In genomic region chr6:75558431-75558830, GRCm38 (mm10) we compare ENCODE assay signal across 23 mouse cellular contexts.
DNase-seq lines count a peak whose midpoint lies in the region; ATAC-seq lines count a peak whose summit lies in the region.
"Had no signal": no experiment of that assay in that cellular context is flagged by ENCODE, and none has a peak within 500 bp of the region (broad histone marks: within the 10 kb centered on the region; RNA-seq: fewer than 3 reads in every experiment).

No protein-coding gene starts in this region.

- DNase-seq in embryonic facial prominence, embryonic 14.5 days (ENCODE audit: low spot score), result peak; percentile 2
- DNase-seq in embryonic facial prominence, embryonic 10.5 days (ENCODE audit: low spot score), result no peak
- DNase-seq in kidney, postnatal 4 days, result no peak
- peak; percentile 34 for DNase-seq in Muller cell, postnatal 12 days (ENCODE audit: inconsistent ontology term)
- DNase-seq: adrenal gland, postnatal 10 days; adrenal gland, postnatal 36 days; cerebellum, adult 11-12 months; cerebellum, adult 8-10 months; cerebellum, postnatal 10 days; cerebellum, postnatal 36 days; embryo, embryonic 11 days; gastrocnemius, postnatal 10 days; gastrocnemius, postnatal 36 days; heart, adult 2 months had no signal

- H3K4me3 ChIP-seq in embryonic facial prominence, embryonic 14.5 days (ENCODE audit: low read depth, low read length), result no peak overlapping the region
- no peak overlapping the region for H3K4me3 ChIP-seq in embryonic facial prominence, embryonic 10.5 days
- no peak overlapping the region for H3K4me3 ChIP-seq in kidney, embryonic 16.5 days (ENCODE audit: low read length)
- no peak overlapping the region for H3K4me3 ChIP-seq in heart, embryonic 11.5 days (ENCODE audit: low read depth, low read length)
- H3K4me3 ChIP-seq: embryonic facial prominence, embryonic 15.5 days; forebrain, embryonic 15.5 days; heart, adult 2 months; heart, embryonic 10.5 days; hindbrain, embryonic 12.5 days; intestine, embryonic 15.5 days had no signal

- no peaks in the 10 kb centered on the region for H3K4me1 ChIP-seq in embryonic facial prominence, embryonic 14.5 days (ENCODE audit: control insufficient read depth, insufficient read depth, low read length)
- no peaks in the 10 kb centered on the region for H3K4me1 ChIP-seq in embryonic facial prominence, embryonic 10.5 days
- H3K4me1 ChIP-seq in kidney, embryonic 16.5 days (ENCODE audit: insufficient read depth, low read length), result no peaks in the 10 kb centered on the region
- no peaks in the 10 kb centered on the region for H3K4me1 ChIP-seq in heart, embryonic 11.5 days (ENCODE audit: control insufficient read depth, insufficient read depth, low read length)
- H3K4me1 ChIP-seq: embryonic facial prominence, embryonic 15.5 days; forebrain, embryonic 15.5 days; heart, embryonic 10.5 days; hindbrain, embryonic 12.5 days; intestine, embryonic 15.5 days had no signal

- 74% methylated on average over 3 of the region's 3 CpGs for WGBS in embryonic facial prominence, embryonic 14.5 days
- WGBS in embryonic facial prominence, embryonic 10.5 days, result 81% methylated on average over 3 of the region's 3 CpGs
- 64% methylated on average over 3 of the region's 3 CpGs for WGBS in kidney, embryonic 16.5 days
- WGBS in heart, embryonic 11.5 days (ENCODE audit: insufficient replicate concordance), result 75% methylated on average over 3 of the region's 3 CpGs

- no peaks in the 10 kb centered on the region for H3K9me3 ChIP-seq in embryonic facial prominence, embryonic 14.5 days (ENCODE audit: control insufficient read depth, low read length)
- H3K9me3 ChIP-seq in embryonic facial prominence, embryonic 10.5 days, result no peaks in the 10 kb centered on the region
- H3K9me3 ChIP-seq in kidney, embryonic 16.5 days (ENCODE audit: low read length), result no peaks in the 10 kb centered on the region
- no peaks in the 10 kb centered on the region for H3K9me3 ChIP-seq in heart, embryonic 11.5 days (replicated peaks; ENCODE audit: control insufficient read depth, low read length)
- H3K9me3 ChIP-seq: embryonic facial prominence, embryonic 15.5 days; forebrain, embryonic 15.5 days; heart, embryonic 10.5 days; hindbrain, embryonic 12.5 days; intestine, embryonic 15.5 days had no signal

- ATAC-seq in embryonic facial prominence, embryonic 14.5 days (ENCODE audit: low read depth), result no peak
- ATAC-seq in kidney, embryonic 16.5 days (ENCODE audit: low FRiP score, low TSS enrichment), result peak; percentile 63; the same call in 1 of the 2 replicates
- ATAC-seq in heart, embryonic 11.5 days (replicated peaks; ENCODE audit: insufficient number of reproducible peaks, low FRiP score, low TSS enrichment), result no peak
- ATAC-seq: forebrain, embryonic 15.5 days; hindbrain, embryonic 16.5 days; intestine, embryonic 15.5 days; Patski had no signal

- H3K27ac ChIP-seq in embryonic facial prominence, embryonic 14.5 days (replicated peaks; ENCODE audit: low read depth, low read length), result no peak overlapping the region
- no peak overlapping the region for H3K27ac ChIP-seq in embryonic facial prominence, embryonic 10.5 days (replicated peaks)
- no peak overlapping the region for H3K27ac ChIP-seq in kidney, embryonic 16.5 days (ENCODE audit: low read length)
- H3K27ac ChIP-seq in heart, embryonic 11.5 days (ENCODE audit: low read depth, low read length), result no peak overlapping the region
- H3K27ac ChIP-seq: embryonic facial prominence, embryonic 15.5 days; forebrain, embryonic 15.5 days; heart, adult 2 months; heart, embryonic 10.5 days; hindbrain, embryonic 12.5 days; intestine, embryonic 15.5 days had no signal

- H3K36me3 ChIP-seq in embryonic facial prominence, embryonic 14.5 days (ENCODE audit: control insufficient read depth, insufficient read depth, low read length), result no peaks in the 10 kb centered on the region
- no peaks in the 10 kb centered on the region for H3K36me3 ChIP-seq in embryonic facial prominence, embryonic 10.5 days (replicated peaks)
- no peaks in the 10 kb centered on the region for H3K36me3 ChIP-seq in kidney, embryonic 16.5 days (ENCODE audit: insufficient read depth, low read length)
- no peaks in the 10 kb centered on the region for H3K36me3 ChIP-seq in heart, embryonic 11.5 days (ENCODE audit: control insufficient read depth, insufficient read depth, low read length)
- H3K36me3 ChIP-seq: embryonic facial prominence, embryonic 15.5 days; forebrain, embryonic 15.5 days; heart, embryonic 10.5 days; hindbrain, embryonic 12.5 days; intestine, embryonic 15.5 days had no signal

- no peaks in the 10 kb centered on the region for H3K27me3 ChIP-seq in embryonic facial prominence, embryonic 14.5 days (replicated peaks; ENCODE audit: control insufficient read depth, insufficient read depth, low read length)
- no peaks in the 10 kb centered on the region for H3K27me3 ChIP-seq in embryonic facial prominence, embryonic 10.5 days (replicated peaks; ENCODE audit: low read depth, poor library complexity, severe bottlenecking)
- H3K27me3 ChIP-seq in kidney, embryonic 16.5 days (ENCODE audit: insufficient read depth, low read length), result no peaks in the 10 kb centered on the region
- H3K27me3 ChIP-seq in heart, embryonic 11.5 days (ENCODE audit: control insufficient read depth, insufficient read depth, low read length), result no peaks in the 10 kb centered on the region
- H3K27me3 ChIP-seq: embryonic facial prominence, embryonic 15.5 days; forebrain, embryonic 15.5 days; hindbrain, embryonic 12.5 days; intestine, embryonic 15.5 days; Patski had no signal

- H3K4me2 ChIP-seq in embryonic facial prominence, embryonic 14.5 days (ENCODE audit: low read depth, low read length), result no peak overlapping the region
- H3K4me2 ChIP-seq in kidney, embryonic 16.5 days (replicated peaks; ENCODE audit: low read depth, low read length), result no peak overlapping the region
- H3K4me2 ChIP-seq in heart, embryonic 11.5 days, result no peak overlapping the region
- H3K4me2 ChIP-seq: embryonic facial prominence, embryonic 15.5 days; forebrain, embryonic 15.5 days; hindbrain, embryonic 12.5 days; intestine, embryonic 15.5 days had no signal

- H3K9ac ChIP-seq in embryonic facial prominence, embryonic 14.5 days (ENCODE audit: low read depth, low read length), result no peak overlapping the region
- no peak overlapping the region for H3K9ac ChIP-seq in kidney, embryonic 16.5 days (replicated peaks; ENCODE audit: low read length)
- H3K9ac ChIP-seq in heart, embryonic 11.5 days (ENCODE audit: low read depth, low read length), result no peak overlapping the region
- H3K9ac ChIP-seq: embryonic facial prominence, embryonic 15.5 days; forebrain, embryonic 15.5 days; hindbrain, embryonic 12.5 days; intestine, embryonic 15.5 days had no signal

Comparison
In these comparisons a context has a peak if more than half of its experiments do, and no peak if none do; other contexts are left out.
1. DNase-seq: peak in embryonic facial prominence, embryonic 14.5 days (single experiment) and Muller cell, postnatal 12 days (single experiment); none in embryonic facial prominence, embryonic 10.5 days (single experiment) and kidney, postnatal 4 days (0 of 2).